Mouse (Mus musculus) myocyte (in vitro differentiated cells): ENCODE measurements around the gene Ephb6.

Source experiments
- MAX ChIP-seq: IDR thresholded peaks from one replicate; pipeline ENCODE4 v1.6.1; 2011; ENCODE audit warnings: low read depth, mild to moderate bottlenecking, control low read depth
- POLR2A ChIP-seq: IDR thresholded peaks from one replicate; pipeline ENCODE4 v1.6.1; 2011; ENCODE audit warnings: low read depth, mild to moderate bottlenecking, control low read depth, moderate library complexity; ENCODE audit not compliant: insufficient read length
- TCF12 ChIP-seq: IDR thresholded peaks from one replicate; pipeline ENCODE4 v1.6.1; 2011; ENCODE audit warnings: mild to moderate bottlenecking, control low read depth; ENCODE audit not compliant: poor library complexity, insufficient read depth, severe bottlenecking

- no peak for TF ChIP-seq MAX
- no peak for TF ChIP-seq TCF12
- TF ChIP-seq POLR2A, result no peak
Measured at GRCm38 (mm10) chr6:41630791-41631190, 25.5 kb downstream of the Ephb6 start.
